Mouse (Mus musculus): Measurements from ENCODE around the gene Dnah5. TPM values are rescaled to one million over a fixed set of nuclear protein-coding genes. Genes with fewer than 3 reads are reported as not detected.
A peak's percentile ranks its signal among the peaks of the same experiment; 100 is the strongest.

The Dnah5 gene
- not detected in 2 replicates for total RNA-seq (2017)

DNA sequence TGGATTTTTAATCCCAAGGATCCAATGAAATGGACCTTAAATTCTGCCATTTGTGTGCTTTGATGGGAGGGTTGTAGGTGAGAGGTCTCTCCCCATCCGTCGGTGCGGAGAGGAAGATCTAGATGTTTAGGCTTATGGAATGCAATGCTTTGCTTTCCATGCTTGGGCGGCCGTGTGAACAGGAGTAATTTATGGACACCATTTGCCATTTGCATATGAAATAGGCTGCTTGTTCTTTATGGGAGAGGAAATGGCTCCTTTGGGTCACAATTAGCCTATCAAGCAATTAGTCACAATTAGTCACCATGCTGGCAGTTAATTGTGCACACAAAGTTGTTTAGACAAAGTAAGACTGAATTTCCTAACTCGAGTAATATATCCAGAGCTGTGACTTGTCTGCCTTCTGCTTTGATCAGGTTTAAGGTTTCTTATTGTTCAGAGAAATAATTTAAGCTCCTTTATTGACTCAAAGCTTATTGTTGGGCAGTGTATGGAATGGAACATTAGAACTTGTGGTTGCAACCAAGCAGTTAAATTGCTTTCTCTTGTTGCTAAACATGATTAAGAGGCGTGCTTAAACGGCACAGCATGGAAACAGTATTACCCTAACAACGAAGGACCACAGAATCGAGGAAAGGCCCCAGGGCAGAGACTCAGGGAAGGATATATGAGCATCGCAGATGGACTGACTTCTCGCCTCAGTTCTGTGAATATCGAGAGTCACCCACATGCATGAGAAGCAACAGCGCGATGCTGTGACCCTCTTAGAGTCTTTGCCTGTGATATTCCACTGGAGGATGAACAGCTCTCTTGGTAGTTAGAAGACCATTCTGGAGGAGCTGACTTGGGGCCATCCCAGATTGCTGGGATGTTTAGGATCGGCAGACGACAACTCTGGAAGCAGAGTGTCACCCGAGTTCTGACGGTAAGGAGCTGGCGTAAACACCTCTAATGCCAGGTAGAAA is at the start of gene Dnah5:
Gene Dnah5, plus strand, starts transcription at position 642 of the 965 bp plus-strand sequence.
- ATAC-seq (replicated peaks; ENCODE audit: low read depth, poor library complexity, severe bottlenecking): no peak

GRCm38 (mm10) chr15:28154822-28155501 is 48.6 kb upstream of the Dnah5 start:
- ATAC-seq (replicated peaks; ENCODE audit: low read depth, poor library complexity, severe bottlenecking): peak; percentile 50; the same call in 1 of the 2 replicates

- peak; percentile 93 for ATAC-seq (replicated peaks; ENCODE audit: low read depth, poor library complexity, severe bottlenecking)
Measured at GRCm38 (mm10) chr15:28158771-28159489, 44.6 kb upstream of the Dnah5 start.

DNA sequence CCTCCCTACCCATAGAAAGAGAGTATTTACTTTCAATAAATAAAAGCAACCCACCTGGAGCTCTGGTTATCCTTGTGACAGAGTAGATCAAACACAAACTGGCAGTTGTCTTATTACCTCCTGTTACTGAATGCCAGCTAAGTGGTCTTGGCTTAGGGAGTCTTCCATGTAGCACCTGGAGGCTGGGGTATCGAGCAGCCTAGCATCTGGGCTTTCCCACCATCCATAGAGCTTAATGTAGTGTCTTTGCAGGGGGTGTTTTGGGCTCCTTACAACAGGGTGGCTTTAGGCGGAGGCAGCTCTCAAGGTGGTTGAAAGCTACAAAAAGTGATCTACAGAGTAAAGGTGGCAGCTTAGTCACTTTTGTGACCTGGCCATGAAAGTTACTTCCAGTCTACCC is 41.3 kb upstream of the Dnah5 start:
- ATAC-seq (replicated peaks; ENCODE audit: low read depth, poor library complexity, severe bottlenecking): no peak

DNA sequence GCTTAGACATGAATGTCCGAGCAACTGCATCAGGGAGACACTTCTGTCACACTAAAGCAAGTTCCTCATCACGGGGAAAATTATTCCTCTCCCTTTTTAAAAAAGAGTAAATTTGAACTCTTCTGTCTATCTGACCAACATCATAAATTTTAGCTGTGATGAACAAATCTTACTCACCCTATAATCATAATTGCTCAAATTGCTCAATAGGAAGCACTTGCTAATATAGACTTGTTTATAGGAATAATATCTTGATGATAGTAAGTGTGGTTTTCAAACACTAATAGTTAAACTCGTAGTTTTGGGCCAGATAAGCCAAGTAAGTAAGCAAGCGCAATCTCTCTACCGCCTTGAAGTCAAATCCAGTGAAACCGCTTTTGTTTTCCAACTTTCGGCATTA is 38.3 kb upstream of the Dnah5 start:
- ATAC-seq (replicated peaks; ENCODE audit: low read depth, poor library complexity, severe bottlenecking): no peak

- no peak for ATAC-seq (replicated peaks; ENCODE audit: low read depth, poor library complexity, severe bottlenecking)
Measured at GRCm38 (mm10) chr15:28166090-28166489, 37.5 kb upstream of the Dnah5 start.

- ATAC-seq (replicated peaks; ENCODE audit: low read depth, poor library complexity, severe bottlenecking): no peak
Measured at GRCm38 (mm10) chr15:28178951-28179350, 24.6 kb upstream of the Dnah5 start.

GRCm38 (mm10) chr15:28179556-28179955 is 24.0 kb upstream of the Dnah5 start:
- no peak for ATAC-seq (replicated peaks; ENCODE audit: low read depth, poor library complexity, severe bottlenecking)

DNA sequence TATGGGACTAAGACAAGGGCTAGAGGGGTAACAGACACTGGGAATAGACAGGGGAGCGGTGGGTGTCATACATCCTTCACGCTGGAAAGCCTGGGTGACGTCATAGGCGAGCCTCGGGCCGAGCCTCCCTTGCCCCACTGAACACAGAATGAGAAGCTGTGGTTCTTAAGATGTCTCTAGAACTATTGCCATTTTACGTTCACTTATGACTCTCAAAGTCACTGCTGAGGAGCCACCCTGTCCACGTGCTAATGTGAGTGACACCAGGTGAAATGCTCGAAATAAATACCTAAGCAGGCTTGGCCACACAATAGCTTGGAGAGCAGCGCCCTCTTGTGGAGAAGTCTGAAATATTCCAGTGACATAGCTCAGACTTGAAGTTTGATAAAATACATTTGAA is 21.7 kb upstream of the Dnah5 start:
- ATAC-seq (replicated peaks; ENCODE audit: low read depth, poor library complexity, severe bottlenecking): peak; percentile 84

GRCm38 (mm10) chr15:28182567-28182966 is 21.0 kb upstream of the Dnah5 start:
- ATAC-seq (replicated peaks; ENCODE audit: low read depth, poor library complexity, severe bottlenecking): no peak

DNA sequence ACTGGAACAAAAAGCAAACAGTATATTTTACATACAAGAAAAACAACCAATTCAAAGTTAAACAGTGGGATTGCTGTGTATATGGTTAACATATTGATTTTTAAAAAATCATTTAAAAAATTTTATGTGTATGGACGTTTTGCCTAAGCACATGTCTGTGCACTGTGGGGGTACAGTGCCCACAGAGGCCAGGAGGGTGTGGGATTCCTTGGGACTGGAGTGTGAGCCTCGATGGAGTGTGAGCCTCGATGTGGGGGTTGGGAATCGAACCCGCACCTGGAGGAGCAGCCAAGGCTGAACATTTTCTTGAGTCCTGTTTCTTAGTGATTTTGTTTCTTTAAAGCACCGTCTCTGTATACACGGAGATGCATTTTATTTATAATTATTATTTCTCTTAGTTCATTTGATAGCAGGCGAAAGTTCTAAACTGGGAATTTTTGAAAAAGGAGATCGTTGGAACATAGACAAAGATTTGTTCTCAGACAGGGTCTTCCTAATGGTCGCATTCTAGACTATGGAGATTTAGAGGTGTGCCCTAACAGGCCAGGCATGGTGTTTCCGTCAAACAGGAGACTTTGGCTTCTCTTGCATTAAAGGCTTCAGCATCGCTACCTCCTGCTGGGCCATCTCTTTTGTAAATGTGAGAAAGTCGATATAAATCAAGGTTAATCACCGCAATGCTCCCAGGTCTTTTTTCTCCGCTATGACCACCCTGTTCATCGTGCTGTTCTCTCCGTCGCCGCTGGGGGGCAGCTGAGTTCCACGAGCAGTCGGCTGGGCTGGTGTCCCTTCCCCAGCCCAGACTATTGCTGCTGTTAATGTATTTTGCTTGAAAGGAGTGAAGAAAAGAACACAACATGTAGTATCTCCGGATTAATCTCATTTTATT is 15.8 kb upstream of the Dnah5 start:
- peak; percentile 75 for ATAC-seq (replicated peaks; ENCODE audit: low read depth, poor library complexity, severe bottlenecking)

DNA sequence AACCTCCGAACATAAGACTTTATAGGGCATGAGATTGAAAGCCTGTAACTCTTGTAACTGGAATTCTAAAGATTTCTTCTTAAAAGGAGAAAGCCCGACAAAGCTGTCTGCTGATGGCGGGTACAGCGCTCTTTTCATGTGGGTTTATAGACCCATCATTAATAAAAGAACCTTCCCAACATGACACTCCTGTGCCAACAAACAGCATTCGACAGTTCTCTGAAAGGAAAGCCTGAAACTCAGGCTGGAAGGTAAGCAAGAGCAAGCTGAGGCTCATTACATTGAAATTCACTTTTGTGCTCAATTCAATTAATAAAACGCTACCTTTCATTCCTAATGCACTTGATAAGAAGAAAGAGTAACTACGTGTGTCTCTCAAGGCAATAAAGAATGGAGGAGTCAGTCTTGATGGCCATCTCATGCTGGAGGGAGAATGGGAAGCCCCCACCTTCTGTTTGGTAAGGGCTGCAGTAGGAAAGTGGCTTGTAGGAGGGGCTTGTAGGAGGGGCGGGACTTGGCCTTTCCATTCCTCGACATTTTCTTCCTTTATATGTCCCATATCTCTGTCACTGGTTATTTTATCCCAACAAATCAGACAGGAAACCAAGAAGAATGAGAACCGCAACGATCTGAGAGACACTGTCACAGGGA is 15.1 kb upstream of the Dnah5 start:
- no peak for ATAC-seq (replicated peaks; ENCODE audit: low read depth, poor library complexity, severe bottlenecking)

GRCm38 (mm10) chr15:28189668-28190067 is 13.9 kb upstream of the Dnah5 start:
- peak; percentile 96 for ATAC-seq (replicated peaks; ENCODE audit: low read depth, poor library complexity, severe bottlenecking)

DNA sequence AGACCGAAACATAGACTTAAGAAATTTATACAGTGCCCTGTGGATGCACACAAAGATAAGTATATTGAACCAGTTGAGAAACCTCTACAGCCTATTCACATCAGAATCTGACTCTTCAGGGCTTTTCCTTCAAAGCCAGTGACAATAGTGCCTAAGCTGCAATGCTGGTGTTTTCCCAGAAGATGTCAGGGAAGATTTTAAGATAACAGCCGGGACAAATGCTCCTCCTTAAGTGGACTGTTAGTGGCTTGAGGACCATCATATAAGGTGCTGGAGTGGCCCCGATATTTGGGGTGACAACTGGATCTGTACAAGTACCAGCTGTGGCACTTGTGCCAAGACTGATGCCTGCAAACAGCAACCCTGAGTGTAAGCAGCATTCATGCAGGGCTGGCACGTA is 4.9 kb upstream of the Dnah5 start:
- no peak for ATAC-seq (replicated peaks; ENCODE audit: low read depth, poor library complexity, severe bottlenecking)

DNA sequence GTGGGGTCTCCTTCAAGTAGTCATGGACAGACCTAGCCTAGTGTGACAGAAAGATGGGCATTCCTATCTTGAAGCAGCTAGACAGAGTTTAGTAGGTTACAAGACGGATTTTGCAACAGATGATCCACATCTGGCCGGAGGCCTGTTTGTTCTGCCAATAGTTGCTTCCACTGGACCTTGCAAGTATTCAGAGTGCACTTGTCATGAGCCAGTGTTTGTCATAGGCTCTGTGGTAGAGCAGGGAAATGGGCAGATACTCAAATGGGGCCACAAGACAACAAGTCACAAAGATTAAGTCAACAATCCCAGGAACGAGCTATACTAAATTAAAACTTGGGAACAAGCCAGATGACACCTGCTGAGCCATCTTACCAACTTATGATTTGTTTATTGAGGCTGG is 1.1 kb downstream of the Dnah5 start:
- no peak for ATAC-seq (replicated peaks; ENCODE audit: low read depth, poor library complexity, severe bottlenecking)

GRCm38 (mm10) chr15:28207545-28207944 is 4.0 kb downstream of the Dnah5 start:
- ATAC-seq (replicated peaks; ENCODE audit: low read depth, poor library complexity, severe bottlenecking): no peak

GRCm38 (mm10) chr15:28213057-28213456 is 9.5 kb downstream of the Dnah5 start:
- no peak for ATAC-seq (replicated peaks; ENCODE audit: low read depth, poor library complexity, severe bottlenecking)

GRCm38 (mm10) chr15:28216358-28216757 is 12.8 kb downstream of the Dnah5 start:
- no peak for ATAC-seq (replicated peaks; ENCODE audit: low read depth, poor library complexity, severe bottlenecking)

- ATAC-seq (replicated peaks; ENCODE audit: low read depth, poor library complexity, severe bottlenecking): no peak
Measured at GRCm38 (mm10) chr15:28227316-28227715, 23.8 kb downstream of the Dnah5 start.

Measured in common myeloid progenitor, adult 5-6 weeks (primary cell).